Mouse (Mus musculus) MEL (cell line): ENCODE measurements around the gene Krtap20-2.

Experiments used
- CTCF ChIP-seq, 3 experiments: IDR thresholded peaks in 2 of 3; conservative IDR thresholded peaks in 1 of 3; 2 replicates each; pipeline ENCODE4 v1.5.1; 2011 to 2012; ENCODE audit warnings: low read length in 3 of 3, low read depth in 2 of 3, mild to moderate bottlenecking in 2 of 3, improper control_type of control experiment in 1 of 3, inconsistent platforms in 1 of 3, mixed read lengths in 1 of 3, moderate library complexity in 1 of 3; ENCODE audit not compliant: control insufficient read depth in 1 of 3, insufficient read depth in 1 of 3, poor library complexity in 1 of 3, severe bottlenecking in 1 of 3
- E2F4 ChIP-seq: IDR thresholded peaks from 2 replicates; pipeline ENCODE4 v1.6.1; 2011; ENCODE audit warnings: low read depth, low read length, improper control_type of control experiment, borderline replicate concordance
- EP300 ChIP-seq, 2 experiments: IDR thresholded peaks; 2 replicates each; pipeline ENCODE4 v1.6.1; 2011; ENCODE audit warnings: improper control_type of control experiment in 2 of 2, low read length in 2 of 2, low read depth in 1 of 2, mild to moderate bottlenecking in 1 of 2
- ETS1 ChIP-seq: IDR thresholded peaks from 2 replicates; pipeline ENCODE4 v1.6.1; 2012; ENCODE audit warnings: low read depth, mild to moderate bottlenecking, inconsistent platforms, low read length, improper control_type of control experiment, moderate library complexity
- GABPA ChIP-seq: IDR thresholded peaks from 2 replicates; pipeline ENCODE4 v1.6.1; 2012; ENCODE audit warnings: low read depth, mild to moderate bottlenecking, inconsistent platforms, low read length, improper control_type of control experiment, moderate library complexity
- GATA1 ChIP-seq: IDR thresholded peaks from 2 replicates; pipeline ENCODE4 v1.6.1; 2011; ENCODE audit warnings: low read depth, low read length, improper control_type of control experiment
- KAT2A ChIP-seq: conservative IDR thresholded peaks from 2 replicates; pipeline ENCODE4 v1.6.1; 2012; ENCODE audit warnings: low read depth, low read length, improper control_type of control experiment, inconsistent platforms
- MAFK ChIP-seq: IDR thresholded peaks from 2 replicates; pipeline ENCODE4 v1.6.1; 2011; ENCODE audit warnings: low read depth, mild to moderate bottlenecking, low read length, improper control_type of control experiment, borderline replicate concordance
- MEF2A ChIP-seq: IDR thresholded peaks from 2 replicates; pipeline ENCODE4 v1.6.1; 2014; ENCODE audit warnings: low read depth, mild to moderate bottlenecking, inconsistent platforms, low read length, improper control_type of control experiment; ENCODE audit not compliant: poor library complexity, insufficient replicate concordance, severe bottlenecking; ENCODE audit errors: extremely low read depth
- POLR2A ChIP-seq, 2 experiments: IDR thresholded peaks; 2 replicates each; pipeline ENCODE4 v1.6.1; 2011 to 2012; ENCODE audit warnings: low read length in 2 of 2, mild to moderate bottlenecking in 2 of 2, control low read depth in 1 of 2, improper control_type of control experiment in 1 of 2, low read depth in 1 of 2, moderate library complexity in 1 of 2; ENCODE audit not compliant: control insufficient read depth in 1 of 2, insufficient read depth in 1 of 2, poor library complexity in 1 of 2
- RCOR1 ChIP-seq: IDR thresholded peaks from 2 replicates; pipeline ENCODE4 v1.6.1; 2012; ENCODE audit warnings: low read depth, mild to moderate bottlenecking, inconsistent platforms, low read length, improper control_type of control experiment
- ZC3H11A ChIP-seq: IDR thresholded peaks from 2 replicates; pipeline ENCODE4 v1.6.1; 2012; ENCODE audit warnings: low read depth, mild to moderate bottlenecking, inconsistent platforms, low read length, improper control_type of control experiment
- ZMIZ1 ChIP-seq: IDR thresholded peaks from 2 replicates; pipeline ENCODE4 v1.6.1; 2012; ENCODE audit warnings: low read depth, mild to moderate bottlenecking, inconsistent platforms, low read length, improper control_type of control experiment, moderate library complexity

DNA sequence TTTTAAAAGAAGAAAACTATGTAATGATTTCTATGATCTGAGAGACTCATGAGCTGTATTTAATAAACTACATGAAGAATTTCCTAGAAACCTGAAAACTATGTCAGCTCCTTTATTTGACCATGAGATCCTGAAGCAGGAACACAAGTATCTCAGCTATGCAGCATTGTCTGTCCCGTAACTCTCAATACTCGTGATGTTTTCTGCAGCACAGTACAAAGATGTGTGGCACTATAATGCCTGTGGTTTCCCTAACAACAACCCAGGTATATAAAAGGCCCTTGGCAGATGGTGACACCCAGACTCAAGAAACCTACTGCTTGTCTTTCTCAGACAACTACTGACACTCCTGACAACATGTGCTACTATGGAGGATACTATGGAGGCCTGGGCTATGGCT, 31.2 kb upstream of the Krtap20-2 start, which contains the start of gene 1110057P08Rik:
- TF ChIP-seq EP300 (IDR thresholded peaks at IDR 0.05; ENCODE audit: low read depth in 1 of 2, low read length in 2 of 2) = no peak
- no peak for TF ChIP-seq POLR2A (IDR thresholded peaks at IDR 0.05; ENCODE audit: control insufficient read depth in 1 of 2, insufficient read depth in 1 of 2, low read depth in 1 of 2, low read length in 2 of 2, poor library complexity in 1 of 2)
- TF ChIP-seq ZMIZ1 = no peak
- no peak for TF ChIP-seq ETS1
- TF ChIP-seq MAFK = no peak
- TF ChIP-seq MEF2A = no peak
- no peak for TF ChIP-seq CTCF (IDR thresholded peaks at IDR 0.05 in 2 of 3, conservative IDR thresholded peaks at IDR 0.05 in 1 of 3; ENCODE audit: control insufficient read depth in 1 of 3, insufficient read depth in 1 of 3, low read depth in 2 of 3, low read length in 3 of 3, poor library complexity in 1 of 3, severe bottlenecking in 1 of 3)
- no peak for TF ChIP-seq ZC3H11A
- no peak for TF ChIP-seq E2F4
- TF ChIP-seq KAT2A = no peak
- TF ChIP-seq RCOR1 = no peak
- TF ChIP-seq GATA1 = no peak
- TF ChIP-seq GABPA = no peak
